Mouse (Mus musculus): ENCODE measurements around the gene Taco1. TPM values are rescaled to one million over a fixed set of nuclear protein-coding genes. Genes with fewer than 3 reads are reported as not detected.

Taco1 gene
- polyA plus RNA-seq, 1 experiment from 2014 or later, result 5.7 TPM

DNA sequence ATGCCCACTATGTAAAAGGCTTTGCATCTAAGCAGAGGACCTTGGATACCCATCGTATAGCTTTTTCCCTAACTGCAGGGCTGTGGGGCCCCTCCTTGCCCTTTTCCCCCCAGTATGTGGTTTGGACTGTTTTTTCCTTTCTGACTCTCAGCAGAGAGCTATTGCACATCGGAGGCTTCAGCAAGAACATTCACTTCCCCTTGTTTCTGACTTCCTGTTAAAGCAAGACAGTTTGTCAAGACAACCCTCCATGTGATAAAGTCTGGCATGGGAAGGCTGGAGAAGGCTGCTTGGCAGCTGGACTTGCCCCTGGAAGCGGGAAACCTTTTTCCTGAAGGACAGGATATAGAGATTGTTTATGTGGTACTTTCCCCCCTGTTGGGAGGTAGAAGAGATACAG lies 56.9 kb downstream of the Taco1 start:
- no peak overlapping the region for H3K9ac ChIP-seq (ENCODE audit: low read length)
- no peak overlapping the region for H3K4me3 ChIP-seq (ENCODE audit: low read depth, low read length)
- DNase-seq (ENCODE audit: low spot score) (no peak), ATAC-seq (no peak)
- H3K9me3 ChIP-seq (replicated peaks; ENCODE audit: control insufficient read depth, low read length), result no peaks in the 10 kb centered on the region
- peaks cover 48% of the 10 kb centered on the region for H3K36me3 ChIP-seq (ENCODE audit: control insufficient read depth, insufficient read depth, low read length)
- H3K27ac ChIP-seq (ENCODE audit: low read depth, low read length), result no peak overlapping the region
- H3K4me1 ChIP-seq (ENCODE audit: control insufficient read depth, insufficient read depth, low read length), result no peaks in the 10 kb centered on the region
- WGBS, result 92% methylated on average over 3 of the region's 3 CpGs
- no peaks in the 10 kb centered on the region for H3K27me3 ChIP-seq (replicated peaks; ENCODE audit: control insufficient read depth, insufficient read depth, low read length)
- H3K4me2 ChIP-seq (ENCODE audit: low read length), result no peak overlapping the region

Other genes with a start within 250 kb of the Taco1 start
- 26.0 and 32.5 TPM in 2 replicates for gene Cyb561, start 112.7 kb upstream of the Taco1 start, polyA plus RNA-seq (2014; fragmentation: Nextera tagmentation; extraction: Ambion mirVana)
- gene Ace, start 98.1 kb upstream of the Taco1 start, polyA plus RNA-seq (2014; fragmentation: Nextera tagmentation; extraction: Ambion mirVana), result 1.9 and 3.1 TPM in 2 replicates
- not detected in 2 replicates for gene Ace3, start 71.4 kb upstream of the Taco1 start, polyA plus RNA-seq (2014; fragmentation: Nextera tagmentation; extraction: Ambion mirVana)
- gene Kcnh6, start 57.9 kb upstream of the Taco1 start, polyA plus RNA-seq (2014; fragmentation: Nextera tagmentation; extraction: Ambion mirVana), result 0.48 and 0.57 TPM in 2 replicates
- gene Dcaf7, start 29.2 kb upstream of the Taco1 start, polyA plus RNA-seq (2014; fragmentation: Nextera tagmentation; extraction: Ambion mirVana), result 76.2 and 93.6 TPM in 2 replicates
- gene Map3k3, start 18.6 kb downstream of the Taco1 start, polyA plus RNA-seq (2014; fragmentation: Nextera tagmentation; extraction: Ambion mirVana), result 9.0 and 11.0 TPM in 2 replicates
- gene Gm10840, start 94.8 kb downstream of the Taco1 start, polyA plus RNA-seq (2014; fragmentation: Nextera tagmentation; extraction: Ambion mirVana), result not detected in 2 replicates
- 223 and 240 TPM in 2 replicates for gene Limd2, start 94.8 kb downstream of the Taco1 start, polyA plus RNA-seq (2014; fragmentation: Nextera tagmentation; extraction: Ambion mirVana)
- gene Strada, start 136.1 kb downstream of the Taco1 start, polyA plus RNA-seq (2014; fragmentation: Nextera tagmentation; extraction: Ambion mirVana), result 31.1 and 34.1 TPM in 2 replicates
- gene Ccdc47, start 150.3 kb downstream of the Taco1 start, polyA plus RNA-seq (2014; fragmentation: Nextera tagmentation; extraction: Ambion mirVana), result 71.0 and 80.1 TPM in 2 replicates
- gene Ddx42, start 150.9 kb downstream of the Taco1 start, polyA plus RNA-seq (2014; fragmentation: Nextera tagmentation; extraction: Ambion mirVana), result 65.6 and 75.2 TPM in 2 replicates
- gene Ftsj3, start 190.0 kb downstream of the Taco1 start, polyA plus RNA-seq (2014; fragmentation: Nextera tagmentation; extraction: Ambion mirVana), result 34.6 and 35.8 TPM in 2 replicates
- gene Psmc5, start 190.1 kb downstream of the Taco1 start, polyA plus RNA-seq (2014; fragmentation: Nextera tagmentation; extraction: Ambion mirVana), result 279 and 286 TPM in 2 replicates
- 11.1 and 11.7 TPM in 2 replicates for gene Smarcd2, start 206.9 kb downstream of the Taco1 start, polyA plus RNA-seq (2014; fragmentation: Nextera tagmentation; extraction: Ambion mirVana)
- gene Tcam1, start 210.6 kb downstream of the Taco1 start, polyA plus RNA-seq (2014; fragmentation: Nextera tagmentation; extraction: Ambion mirVana), result 0.05 and 0.22 TPM in 2 replicates
- not detected in 2 replicates for gene Gh, start 235.8 kb downstream of the Taco1 start, polyA plus RNA-seq (2014; fragmentation: Nextera tagmentation; extraction: Ambion mirVana)
- gene Cd79b, start 248.7 kb downstream of the Taco1 start, polyA plus RNA-seq (2014; fragmentation: Nextera tagmentation; extraction: Ambion mirVana), result 0.79 and 0.95 TPM in 2 replicates

Data from forebrain, embryonic 14.5 days (tissue).